Mouse (Mus musculus): Measurements from ENCODE around the gene Ldlr. TPM values are rescaled to one million over a fixed set of nuclear protein-coding genes. Genes with fewer than 3 reads are reported as not detected.
"Not testable (repeated sequence)": the region's sequence is repeated elsewhere in the genome, so short reads cannot be mapped to it uniquely, and the experiment has no call there.

Ldlr gene
- polyA plus RNA-seq, 1 experiment from 2014 or later, result 32.1 TPM

- Histone ChIP-seq H3K4me2 (replicated peaks) (no peak overlapping the region), H3K27me3 (no peaks in the 10 kb centered on the region), H3K36me3 (0 out of 2 replicates have a peak, but pooled peaks cover 9% of the 10 kb centered on the region), H3K4me1 (0 out of 2 replicates have a peak, but pooled peaks cover 4% of the 10 kb centered on the region), H3K9me3 (replicated peaks) (no peaks in the 10 kb centered on the region), H3K27ac (no peak overlapping the region), H3K4me3 (no peak overlapping the region), H3K9ac (no peak overlapping the region)
- ATAC-seq (ENCODE audit: low FRiP score), result no peak
- WGBS, result 90% methylated on average over 5 of the region's 5 CpGs
Observed at GRCm38 (mm10) chr9:21787654-21788053, 64.4 kb downstream of the Ldlr start.

DNA sequence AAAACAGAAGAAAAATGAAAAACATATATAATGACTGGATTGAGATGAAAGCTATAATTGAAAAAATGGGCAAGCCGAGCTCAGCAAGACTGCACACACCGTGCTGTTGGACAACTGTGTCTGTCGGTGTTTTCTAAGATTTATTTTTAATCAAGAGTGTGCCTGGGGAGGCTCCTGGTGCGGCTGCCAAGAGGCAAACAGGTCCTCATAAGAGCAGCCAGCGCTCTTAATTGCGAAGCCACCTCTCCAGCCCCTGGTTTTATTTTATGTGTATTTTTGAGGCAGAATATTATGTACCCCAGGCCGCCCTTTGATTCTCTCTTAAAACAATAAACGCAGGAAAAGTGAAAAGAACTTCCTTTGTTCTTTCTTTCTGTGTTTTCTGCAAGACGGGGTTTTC is 65.0 kb downstream of the Ldlr start:
- H3K4me3 ChIP-seq, result no peak overlapping the region
- H3K4me1 ChIP-seq, result 0 out of 2 replicates have a peak, but pooled peaks cover 7% of the 10 kb centered on the region
- H3K4me2 ChIP-seq (replicated peaks), result no peak overlapping the region
- 0 out of 2 replicates have a peak, but pooled peaks cover 8% of the 10 kb centered on the region for H3K36me3 ChIP-seq
- no peak overlapping the region for H3K9ac ChIP-seq
- WGBS, result 88% methylated on average over 9 of the region's 9 CpGs
- no peak overlapping the region for H3K27ac ChIP-seq
- no peaks in the 10 kb centered on the region for H3K9me3 ChIP-seq (replicated peaks)
- H3K27me3 ChIP-seq, result no peaks in the 10 kb centered on the region
- no peak for ATAC-seq (ENCODE audit: low FRiP score)

DNA sequence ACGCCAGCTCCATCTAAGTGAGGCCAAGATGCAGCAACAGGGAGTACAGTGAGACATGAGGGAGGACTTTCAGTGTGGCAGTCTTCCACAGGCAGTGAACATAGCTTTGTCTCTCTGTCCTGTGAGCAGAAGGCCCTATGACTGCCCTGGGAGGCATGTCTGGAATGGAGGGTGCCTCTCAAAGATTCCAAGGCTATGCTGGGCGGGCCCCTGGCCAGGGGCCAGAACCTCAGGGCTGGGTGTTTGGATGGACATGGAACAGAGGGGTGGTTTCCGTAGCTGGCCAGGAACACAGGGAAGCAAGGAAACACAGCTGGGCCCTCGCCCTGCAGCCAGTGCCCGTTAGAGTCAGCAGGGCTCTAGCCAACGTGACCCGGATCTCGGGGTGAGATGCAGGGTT is 68.6 kb downstream of the Ldlr start:
- Histone ChIP-seq H3K9me3 (replicated peaks) (no peaks in the 10 kb centered on the region), H3K4me2 (replicated peaks) (no peak overlapping the region), H3K9ac (no peak overlapping the region), H3K27ac (no peak overlapping the region), H3K4me1 (peaks cover 17% of the 10 kb centered on the region), H3K4me3 (no peak overlapping the region), H3K36me3 (peaks cover 18% of the 10 kb centered on the region), H3K27me3 (no peaks in the 10 kb centered on the region)
- ATAC-seq (ENCODE audit: low FRiP score), result no peak
- 88% methylated on average over 8 of the region's 8 CpGs for WGBS

- peak; percentile 60 for ATAC-seq (ENCODE audit: low FRiP score)
- H3K27me3 ChIP-seq, result no peaks in the 10 kb centered on the region
- H3K4me3 ChIP-seq, result no peak overlapping the region
- peaks cover 18% of the 10 kb centered on the region for H3K36me3 ChIP-seq
- no peak overlapping the region for H3K27ac ChIP-seq
- H3K9ac ChIP-seq, result no peak overlapping the region
- H3K4me2 ChIP-seq (replicated peaks), result no peak overlapping the region
- H3K4me1 ChIP-seq, result peaks cover 16% of the 10 kb centered on the region
- WGBS, result 71% methylated on average over 8 of the region's 8 CpGs
- H3K9me3 ChIP-seq (replicated peaks), result no peaks in the 10 kb centered on the region
Observed at GRCm38 (mm10) chr9:21792644-21793043, 69.4 kb downstream of the Ldlr start.

DNA sequence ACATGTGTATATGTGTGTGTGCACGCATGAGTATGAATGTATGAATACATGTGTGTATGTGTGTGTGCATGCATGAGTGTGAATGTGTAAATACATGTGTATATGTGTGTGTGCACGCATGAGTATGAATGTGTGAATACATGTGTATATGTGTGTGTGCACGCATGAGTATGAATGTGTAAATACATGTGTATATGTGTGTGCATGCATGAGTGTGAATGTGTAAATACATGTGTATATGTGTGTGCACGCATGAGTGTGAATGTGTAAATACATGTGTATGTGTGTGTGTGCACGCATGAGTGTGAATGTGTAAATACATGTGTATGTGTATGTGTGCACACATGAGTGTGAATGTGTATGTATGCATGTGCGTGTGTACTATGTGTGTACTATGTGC is 70.2 kb downstream of the Ldlr start:
- H3K27ac ChIP-seq; H3K4me2 ChIP-seq (replicated peaks); H3K9me3 ChIP-seq (replicated peaks); H3K9ac ChIP-seq; H3K27me3 ChIP-seq; H3K4me3 ChIP-seq; ATAC-seq (ENCODE audit: low FRiP score): not testable (repeated sequence)
- Histone ChIP-seq H3K4me1 (peaks cover 21% of the 10 kb centered on the region), H3K36me3 (peaks cover 18% of the 10 kb centered on the region)
- 96% methylated on average over 6 of the region's 6 CpGs for WGBS

GRCm38 (mm10) chr9:21794344-21794834 is 71.1 kb downstream of the Ldlr start:
- H3K36me3 ChIP-seq, result peaks cover 18% of the 10 kb centered on the region
- H3K4me2 ChIP-seq (replicated peaks), result no peak overlapping the region
- H3K4me3 ChIP-seq, result no peak overlapping the region
- no peak for ATAC-seq (ENCODE audit: low FRiP score)
- H3K4me1 ChIP-seq, result peaks cover 27% of the 10 kb centered on the region
- WGBS, result 94% methylated on average over 18 of the region's 18 CpGs
- H3K9me3 ChIP-seq (replicated peaks), result no peaks in the 10 kb centered on the region
- no peak overlapping the region for H3K27ac ChIP-seq
- H3K9ac ChIP-seq, result no peak overlapping the region
- H3K27me3 ChIP-seq, result peaks cover 6% of the 10 kb centered on the region; the same call in 1 of the 2 replicates

DNA sequence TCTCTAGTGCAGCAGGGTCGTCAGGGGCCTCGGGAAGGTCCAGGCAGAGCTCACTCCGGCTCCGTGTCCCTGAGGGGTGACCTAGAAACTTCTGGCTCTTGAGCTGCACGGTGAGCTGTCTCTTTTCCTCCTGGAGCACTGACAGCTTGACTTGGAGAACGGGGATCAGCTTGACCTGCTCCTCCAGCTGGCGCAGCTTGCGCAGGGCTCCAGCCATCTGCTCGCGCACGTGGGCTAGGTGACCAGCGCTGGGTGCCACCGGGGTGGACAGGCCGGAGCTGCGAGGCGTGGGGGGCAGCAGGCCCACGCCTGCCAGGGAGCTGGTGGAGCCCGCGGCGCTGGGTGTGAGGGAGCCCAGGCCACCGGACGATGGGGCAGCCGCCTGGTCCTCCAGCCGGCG is 71.6 kb downstream of the Ldlr start:
- H3K36me3 ChIP-seq, result peaks cover 18% of the 10 kb centered on the region
- peaks cover 27% of the 10 kb centered on the region for H3K4me1 ChIP-seq
- peaks cover 6% of the 10 kb centered on the region; the same call in 1 of the 2 replicates for H3K27me3 ChIP-seq
- H3K4me2 ChIP-seq (replicated peaks), result no peak overlapping the region
- H3K27ac ChIP-seq, result no peak overlapping the region
- no peak overlapping the region for H3K9ac ChIP-seq
- no peak for ATAC-seq (ENCODE audit: low FRiP score)
- no peak overlapping the region for H3K4me3 ChIP-seq
- WGBS, result 95% methylated on average over 25 of the region's 25 CpGs
- no peaks in the 10 kb centered on the region for H3K9me3 ChIP-seq (replicated peaks)

- ATAC-seq (ENCODE audit: low FRiP score), result no peak
- no peak overlapping the region for H3K27ac ChIP-seq
- WGBS, result 73% methylated on average over 5 of the region's 5 CpGs
- peak overlapping the region; percentile 32; the same call in 1 of the 2 replicates for H3K4me2 ChIP-seq (replicated peaks)
- peaks cover 6% of the 10 kb centered on the region; the same call in 1 of the 2 replicates for H3K27me3 ChIP-seq
- H3K4me1 ChIP-seq, result peaks cover 27% of the 10 kb centered on the region
- peaks cover 18% of the 10 kb centered on the region for H3K36me3 ChIP-seq
- no peak overlapping the region for H3K9ac ChIP-seq
- H3K4me3 ChIP-seq, result no peak overlapping the region
- no peaks in the 10 kb centered on the region for H3K9me3 ChIP-seq (replicated peaks)
Observed at GRCm38 (mm10) chr9:21795579-21795978, 72.3 kb downstream of the Ldlr start.

DNA sequence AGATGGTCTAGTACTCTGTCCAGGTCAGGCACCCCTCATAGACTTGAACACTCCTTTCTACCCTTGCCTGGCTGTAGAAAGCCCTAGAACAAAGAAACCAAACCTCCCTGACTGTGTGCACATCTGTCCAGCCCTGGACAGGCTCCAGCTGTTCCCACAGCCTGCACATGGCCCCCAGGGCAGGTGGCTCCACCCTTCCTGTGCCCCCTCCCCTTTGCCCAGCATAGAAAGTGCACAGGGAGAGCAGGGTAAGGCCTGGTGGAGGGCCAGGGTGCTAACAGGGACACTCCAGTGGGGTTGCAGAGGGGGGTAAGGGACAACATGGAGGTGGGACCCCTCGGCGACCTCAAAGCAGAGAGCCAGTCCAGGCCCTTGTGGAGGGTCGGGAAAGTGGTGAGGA is 73.0 kb downstream of the Ldlr start:
- Histone ChIP-seq H3K4me3 (no peak overlapping the region), H3K27ac (no peak overlapping the region), H3K4me1 (peaks cover 27% of the 10 kb centered on the region), H3K4me2 (replicated peaks) (peak overlapping the region; percentile 32), H3K27me3 (peaks cover 6% of the 10 kb centered on the region; the same call in 1 of the 2 replicates), H3K9ac (0 out of 2 replicates have a peak overlapping the region, but pooled peaks have one; percentile 18), H3K9me3 (replicated peaks) (no peaks in the 10 kb centered on the region), H3K36me3 (peaks cover 18% of the 10 kb centered on the region)
- no peak for ATAC-seq (ENCODE audit: low FRiP score)
- WGBS, result 75% methylated on average over 3 of the region's 3 CpGs

DNA sequence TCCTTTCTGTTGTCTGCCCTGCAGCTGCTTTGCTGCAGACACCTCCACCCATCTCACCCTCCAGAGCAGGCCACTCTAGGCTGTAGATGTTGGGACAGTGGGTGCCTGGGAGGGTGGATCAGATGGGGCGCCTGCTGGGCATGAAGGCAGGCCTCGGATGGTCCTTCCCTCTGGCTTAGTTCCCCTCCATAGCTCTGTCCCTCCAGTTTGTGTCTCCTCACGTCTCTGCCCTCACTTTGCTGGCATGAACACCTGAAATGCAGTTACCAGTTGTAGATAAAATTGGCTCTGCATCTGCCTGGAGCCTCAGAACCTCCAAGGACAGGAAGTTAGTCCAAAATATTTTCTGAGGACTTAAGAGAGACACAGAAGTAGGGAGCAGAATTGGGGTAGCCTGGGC is 73.6 kb downstream of the Ldlr start:
- Histone ChIP-seq H3K4me2 (replicated peaks) (peak overlapping the region; percentile 80; the same call in 1 of the 2 replicates), H3K4me1 (peaks cover 27% of the 10 kb centered on the region), H3K4me3 (peak overlapping the region; percentile 59), H3K36me3 (peaks cover 18% of the 10 kb centered on the region), H3K27ac (no peak overlapping the region), H3K9ac (no peak overlapping the region), H3K9me3 (replicated peaks) (no peaks in the 10 kb centered on the region), H3K27me3 (peaks cover 6% of the 10 kb centered on the region; the same call in 1 of the 2 replicates)
- ATAC-seq (ENCODE audit: low FRiP score), result no peak
- WGBS, result 71% methylated on average over 3 of the region's 3 CpGs

DNA sequence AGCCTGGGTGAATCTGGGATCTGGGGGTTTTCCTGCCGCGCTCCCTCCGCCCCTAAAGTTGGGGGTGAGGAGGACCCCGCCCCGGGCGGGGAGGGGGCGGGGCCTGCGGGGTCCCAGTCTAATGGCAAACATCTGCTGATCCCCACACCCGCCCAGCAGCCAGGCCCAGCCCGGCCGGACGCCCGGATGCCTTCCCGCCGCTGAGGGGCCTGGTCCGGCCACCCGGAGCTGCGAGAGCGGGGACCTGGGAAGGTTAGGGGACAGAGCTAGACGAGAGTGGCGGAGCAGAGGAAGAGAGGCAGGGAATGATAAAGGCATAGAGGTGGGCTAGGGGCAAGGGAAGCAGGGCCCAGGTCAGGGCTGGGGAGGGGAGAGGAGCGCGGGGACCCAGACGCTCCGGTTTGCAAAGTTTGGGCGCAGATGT is 74.7 kb downstream of the Ldlr start:
- Histone ChIP-seq H3K4me3 (peak overlapping the region; percentile 59), H3K4me2 (replicated peaks) (peak overlapping the region; percentile 80), H3K27ac (peak overlapping the region; percentile 75), H3K36me3 (peaks cover 18% of the 10 kb centered on the region), H3K9me3 (replicated peaks) (no peaks in the 10 kb centered on the region), H3K27me3 (peaks cover 6% of the 10 kb centered on the region; the same call in 1 of the 2 replicates), H3K4me1 (peaks cover 22% of the 10 kb centered on the region), H3K9ac (peak overlapping the region; percentile 73)
- WGBS, result 0% methylated on average over 25 of the region's 26 CpGs
- peak; percentile 47 for ATAC-seq (ENCODE audit: low FRiP score)

DNA sequence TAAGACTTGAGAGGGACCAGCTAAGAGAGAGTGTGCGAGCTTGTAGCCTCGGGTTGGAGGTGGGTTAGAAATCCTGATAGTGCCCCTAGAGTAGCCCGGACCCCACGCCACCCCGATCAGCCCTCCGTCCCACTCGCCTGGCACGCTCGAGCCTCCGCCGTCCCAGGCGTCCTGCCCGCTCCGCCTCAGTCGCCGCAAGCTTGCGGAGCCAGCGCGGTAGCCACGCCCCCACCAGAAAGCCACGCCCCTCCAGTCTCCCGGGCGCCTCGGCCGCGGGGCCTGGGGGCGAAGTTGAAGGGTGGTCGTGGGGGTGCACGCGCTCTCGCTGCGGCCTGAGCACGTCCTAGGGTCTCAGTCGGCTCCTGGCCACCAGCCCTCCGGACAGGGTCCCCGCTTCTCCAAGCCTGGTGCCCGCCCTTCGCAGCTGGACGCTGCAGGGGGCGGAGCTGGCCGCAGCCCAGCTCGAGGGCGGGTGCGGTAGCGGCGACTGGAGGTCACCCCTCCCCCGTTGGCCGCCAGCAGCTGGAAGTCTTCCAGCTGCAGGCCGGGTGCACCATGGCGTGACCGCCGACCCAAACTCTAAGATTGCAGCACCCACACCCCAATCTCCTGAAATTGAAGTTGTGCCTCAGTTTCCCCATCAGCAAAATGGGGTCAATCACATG is 75.2 kb downstream of the Ldlr start, which contains the start of gene Kank2:
TSS of gene Kank2 (minus strand) at position 400 of the 665 bp plus-strand sequence.
- under 1% methylated on average over 47 of the region's 52 CpGs for WGBS
- Histone ChIP-seq H3K27ac (peak within 1 kb of the TSS; percentile 75), H3K9ac (peak within 1 kb of the TSS; percentile 73), H3K4me2 (replicated peaks) (peak within 1 kb of the TSS; percentile 80), H3K27me3 (peaks cover 6% of the 10 kb centered on the region; the same call in 1 of the 2 replicates), H3K36me3 (peaks cover 14% of the 10 kb centered on the region), H3K9me3 (replicated peaks) (no peaks in the 10 kb centered on the region), H3K4me3 (peak within 1 kb of the TSS; percentile 59), H3K4me1 (peaks cover 22% of the 10 kb centered on the region)
- peak; percentile 83 for ATAC-seq (ENCODE audit: low FRiP score)

Measured in hindbrain, embryonic 12.5 days (tissue).